Mouse (Mus musculus) olfactory bulb, adult 2 months (tissue): ENCODE data around the gene Golim4.

Source experiments
- CTCF ChIP-seq: fragments of 200-500 bp; IDR thresholded peaks from 2 replicates; pipeline ENCODE4 v1.5.1; 2012; ENCODE audit warnings: low read depth, mild to moderate bottlenecking, low read length, moderate library complexity; ENCODE audit not compliant: insufficient read depth
- POLR2A ChIP-seq: fragments of 200-500 bp; IDR thresholded peaks from 2 replicates; pipeline ENCODE4 v1.6.1; 2012; ENCODE audit warnings: mild to moderate bottlenecking, low read depth, low read length, moderate library complexity; ENCODE audit not compliant: insufficient read depth

DNA sequence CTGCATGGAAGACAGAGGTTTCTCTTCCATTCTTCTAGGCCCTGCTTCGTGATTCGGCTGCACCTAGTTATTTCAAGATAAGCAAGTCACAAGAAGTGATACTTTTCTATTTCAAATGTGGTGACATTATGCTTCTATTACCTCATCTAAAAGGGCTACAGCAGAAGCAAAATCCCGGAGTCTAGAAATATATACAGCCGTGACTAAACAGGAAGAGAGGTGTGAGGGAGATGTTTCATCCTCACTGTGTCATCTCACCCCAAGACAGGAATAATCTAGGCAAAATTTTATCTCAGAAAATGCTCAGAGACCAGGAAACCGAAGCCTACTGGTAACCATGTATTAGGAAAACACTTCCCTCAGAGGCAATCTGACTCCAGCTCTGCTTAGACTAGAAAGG, 61.7 kb downstream of the Golim4 start:
- TF ChIP-seq CTCF (no peak), POLR2A (no peak)
